Mouse (Mus musculus) regulatory T cell (primary cell): ENCODE measurements around the gene Vrk1.

Experiments
- in situ Hi-C: fragments of 300-600 bp; cut with MboI, MseI; formaldehyde crosslinking; loops from one replicate; pipeline ENCODE4 v1.15.1; 2025; ENCODE audit warnings: high pct_unique_total_duplicates

Vrk1 gene

GRCm38 (mm10) chr12:106115070-106115891 is 105.3 kb downstream of the Vrk1 start:
- in situ Hi-C loops, result no loop called here

- in situ Hi-C loops, result no loop called here
Observed at GRCm38 (mm10) chr12:106115892-106116206, 105.8 kb downstream of the Vrk1 start.

- in situ Hi-C loops, result no loop called here
Observed at GRCm38 (mm10) chr12:106123276-106123675, 113.2 kb downstream of the Vrk1 start.

- in situ Hi-C loops, result no loop called here
Observed at GRCm38 (mm10) chr12:106124581-106124980, 114.6 kb downstream of the Vrk1 start.
